Mouse (Mus musculus) midbrain, embryonic 15.5 days (tissue): ENCODE measurements around the gene Kdr. TPM values are rescaled to one million over a fixed set of nuclear protein-coding genes. Genes with fewer than 3 reads are reported as not detected.

Experiments used
- ATAC-seq: fragments of 200-750 bp; cut with Nextera tagmentation; replicated peaks from 2 replicates; pipeline ENCODE4 v1.8.0; 2017; ENCODE audit warnings: moderate TSS enrichment
- H3K27ac ChIP-seq: fragments of 300-500 bp; sonication (generic); 2 replicates; pipeline ENCODE4 v1.5.1; 2015; ENCODE audit warnings: mild to moderate bottlenecking, inconsistent platforms
- H3K27me3 ChIP-seq: fragments of 300-500 bp; sonication (generic); replicated peaks from 2 replicates; pipeline ENCODE4 v1.6.1; 2015; ENCODE audit warnings: inconsistent platforms
- H3K36me3 ChIP-seq: fragments of 300-500 bp; sonication (generic); replicated peaks from 2 replicates; pipeline ENCODE4 v1.6.1; 2015; ENCODE audit warnings: inconsistent platforms
- H3K4me1 ChIP-seq: fragments of 300-500 bp; sonication (generic); 2 replicates; pipeline ENCODE4 v1.6.1; 2015; ENCODE audit warnings: inconsistent platforms
- H3K4me2 ChIP-seq: fragments of 300-500 bp; sonication (generic); 2 replicates; pipeline ENCODE4 v1.6.1; 2015; ENCODE audit warnings: inconsistent platforms, mild to moderate bottlenecking, moderate library complexity
- H3K4me3 ChIP-seq: fragments of 300-500 bp; sonication (generic); 2 replicates; pipeline ENCODE4 v1.5.1; 2015; ENCODE audit warnings: mild to moderate bottlenecking, inconsistent platforms
- H3K9ac ChIP-seq: fragments of 300-500 bp; sonication (generic); 2 replicates; pipeline ENCODE4 v1.6.1; 2015; ENCODE audit warnings: mild to moderate bottlenecking, inconsistent platforms
- H3K9me3 ChIP-seq: fragments of 300-500 bp; sonication (generic); 2 replicates; pipeline ENCODE4 v1.6.1; 2016; ENCODE audit warnings: inconsistent platforms
- WGBS: fragments of 180-500 bp; shearing (Covaris S2); methylation state at CpG from one replicate; pipeline ENCODE4 v1.1.7; 2015; ENCODE audit warnings: mixed read lengths; 5-methylcytosine and 5-hydroxymethylcytosine counted together
- polyA plus RNA-seq: library from polyadenylated mRNA; unstranded; fragments of >200 nt; fragmentation: Nextera tagmentation; extraction: Ambion mirVana; gene quantifications from 2 replicates; pipeline ENCODE4 v1.2.1, GENCODE M21; 2015

Kdr gene
- polyA plus RNA-seq: 25.0 and 25.4 TPM in 2 replicates

DNA sequence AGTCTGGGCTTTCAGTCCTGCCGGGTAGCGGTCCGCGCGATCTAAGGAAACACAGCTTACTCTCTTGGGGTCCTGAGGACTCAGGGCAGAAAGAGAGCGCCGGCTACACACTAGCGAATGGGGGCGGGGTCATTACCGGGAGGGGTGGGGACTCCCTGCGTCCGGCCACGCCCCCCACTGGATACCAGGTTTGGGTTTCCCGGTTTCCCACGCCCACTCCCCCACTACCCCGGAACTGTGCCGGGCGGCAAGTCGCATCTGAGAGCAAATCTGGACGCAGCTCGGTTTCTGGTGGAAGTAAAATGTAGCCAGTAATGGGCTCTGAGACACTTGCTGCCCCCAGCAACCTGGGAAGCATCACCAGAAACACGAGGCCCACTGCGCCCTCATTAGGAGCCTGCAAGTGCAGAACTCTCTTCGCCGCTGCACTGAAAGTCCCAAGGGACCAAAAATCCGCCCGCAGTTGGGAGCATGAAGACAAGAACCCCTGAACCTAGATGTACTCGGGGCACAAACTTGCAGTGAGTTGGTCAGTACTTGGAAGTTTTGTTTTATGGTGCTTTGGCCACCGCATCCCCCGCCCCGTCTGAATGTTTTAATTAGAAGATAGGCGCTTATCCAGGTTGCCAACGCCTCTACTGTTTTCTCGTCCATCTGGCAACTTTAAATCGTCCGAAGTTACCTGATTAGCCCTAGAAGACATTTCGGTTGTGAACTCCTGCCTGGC is at the start of gene Kdr:
Gene Kdr (minus strand): TSS at position 85 of the 727 bp plus-strand sequence.
- peak within 1 kb of the TSS; percentile 72 for H3K4me3 ChIP-seq
- H3K27ac ChIP-seq: peak within 1 kb of the TSS; percentile 38; the same call in 1 of the 2 replicates
- H3K9ac ChIP-seq: peak within 1 kb of the TSS; percentile 60
- peak; percentile 87 for ATAC-seq
- H3K4me2 ChIP-seq: peak within 1 kb of the TSS; percentile 100
- WGBS: under 1% methylated on average over 37 of the region's 37 CpGs
- H3K4me1 ChIP-seq: peaks cover 24% of the 10 kb centered on the region
- peaks cover 39% of the 10 kb centered on the region for H3K27me3 ChIP-seq
- no peaks in the 10 kb centered on the region for H3K9me3 ChIP-seq
- H3K36me3 ChIP-seq: no peaks in the 10 kb centered on the region

DNA sequence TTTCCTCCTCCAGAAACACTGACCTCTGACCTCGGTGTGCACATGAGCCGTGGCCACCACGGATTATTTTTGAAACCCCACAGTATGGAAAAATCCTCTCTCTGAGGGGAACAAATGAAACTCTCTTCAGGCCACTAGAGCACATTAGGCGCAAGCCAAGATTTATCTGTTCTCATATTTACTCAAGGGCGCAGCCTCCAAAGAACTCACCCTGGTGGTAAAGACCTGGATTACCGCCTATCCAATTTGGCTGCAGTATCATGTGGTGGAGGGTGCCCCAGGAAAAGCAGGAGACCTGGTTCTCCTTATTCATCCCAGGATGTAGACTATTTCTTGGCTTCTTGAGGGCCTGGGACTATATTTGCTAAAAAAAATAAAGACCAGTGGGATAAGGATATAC is 48.5 kb upstream of the Kdr start:
- H3K36me3 ChIP-seq: no peaks in the 10 kb centered on the region
- no peak overlapping the region for H3K9ac ChIP-seq
- no peaks in the 10 kb centered on the region for H3K27me3 ChIP-seq
- no peaks in the 10 kb centered on the region for H3K4me1 ChIP-seq
- ATAC-seq: no peak
- no peak overlapping the region for H3K27ac ChIP-seq
- H3K4me2 ChIP-seq: no peak overlapping the region
- H3K4me3 ChIP-seq: no peak overlapping the region
- 66% methylated on average over 6 of the region's 6 CpGs for WGBS
- H3K9me3 ChIP-seq: no peaks in the 10 kb centered on the region

DNA sequence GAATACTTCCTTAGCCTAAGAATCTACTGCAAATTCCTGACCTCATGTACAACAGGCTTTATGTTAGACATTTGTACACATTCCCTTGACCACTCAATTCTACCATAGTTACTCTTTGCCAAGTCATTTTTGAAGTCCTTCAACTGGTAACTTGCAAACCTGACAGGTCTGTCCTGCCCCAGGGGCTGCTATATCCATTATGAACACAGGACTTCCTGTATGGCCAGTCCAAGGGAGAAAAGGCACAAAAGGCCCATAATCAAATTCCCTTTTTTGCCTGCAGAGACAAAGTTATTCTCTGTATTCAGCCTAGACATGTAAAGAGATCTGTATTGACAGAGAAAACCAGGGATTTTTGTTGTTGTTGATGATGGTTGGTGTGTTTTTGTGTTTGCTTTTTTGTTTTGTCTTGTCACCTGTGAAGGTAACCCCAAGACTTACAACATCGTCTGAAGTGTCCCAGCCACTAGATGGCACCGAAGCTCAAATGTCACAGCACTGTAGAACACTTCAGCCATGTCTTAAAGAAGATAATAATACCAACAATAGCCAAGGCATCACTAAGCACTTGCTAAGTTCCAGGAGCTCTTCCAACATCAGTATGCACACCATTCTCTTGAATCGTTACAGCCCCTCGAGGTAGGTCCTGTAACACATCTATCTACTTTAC is 47.9 kb upstream of the Kdr start:
- no peak overlapping the region for H3K9ac ChIP-seq
- H3K27ac ChIP-seq: no peak overlapping the region
- no peaks in the 10 kb centered on the region for H3K4me1 ChIP-seq
- H3K27me3 ChIP-seq: no peaks in the 10 kb centered on the region
- H3K9me3 ChIP-seq: no peaks in the 10 kb centered on the region
- H3K36me3 ChIP-seq: no peaks in the 10 kb centered on the region
- H3K4me2 ChIP-seq: no peak overlapping the region
- WGBS: 63% methylated on average over 4 of the region's 4 CpGs
- no peak overlapping the region for H3K4me3 ChIP-seq
- ATAC-seq: no peak

DNA sequence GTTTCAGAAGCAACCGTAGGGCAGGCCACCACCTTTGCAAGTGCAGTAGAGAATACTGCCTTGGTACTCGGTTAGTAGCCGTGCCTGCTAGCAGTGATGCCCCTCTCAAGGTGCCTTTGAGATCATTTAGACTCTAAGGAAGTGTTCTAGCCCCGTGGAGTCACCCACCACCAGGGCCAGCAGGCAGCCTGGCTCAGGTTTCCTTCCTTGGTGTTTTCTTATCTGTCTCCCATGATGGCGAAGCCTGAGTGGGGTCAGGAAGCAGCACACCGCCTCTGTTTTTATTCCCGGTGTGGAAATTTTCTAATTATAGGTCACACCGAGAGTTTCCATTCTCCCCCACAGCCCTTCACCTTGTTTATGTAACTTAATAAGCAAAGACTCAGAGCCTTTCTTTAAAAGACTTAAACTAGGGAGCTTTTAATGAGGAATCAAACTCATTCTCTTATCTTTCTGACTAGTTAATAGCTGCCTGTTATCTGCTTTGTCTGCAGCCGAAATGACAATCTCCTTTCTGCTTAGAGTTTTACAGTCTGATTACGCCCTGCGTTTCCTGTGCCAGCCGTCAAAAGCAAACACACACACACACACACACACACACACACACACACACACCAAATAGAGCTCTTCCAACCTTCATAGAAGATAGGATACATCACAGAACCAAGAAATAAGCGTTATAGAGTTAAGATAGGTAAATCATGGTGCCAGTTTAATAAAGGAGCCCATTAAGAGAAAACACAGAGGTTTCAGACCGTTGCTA is 44.9 kb upstream of the Kdr start:
- H3K4me1 ChIP-seq: no peaks in the 10 kb centered on the region
- WGBS: 76% methylated on average over 14 of the region's 14 CpGs
- no peak overlapping the region for H3K4me3 ChIP-seq
- H3K27me3 ChIP-seq: no peaks in the 10 kb centered on the region
- ATAC-seq: no peak
- no peak overlapping the region for H3K9ac ChIP-seq
- H3K9me3 ChIP-seq: no peaks in the 10 kb centered on the region
- no peaks in the 10 kb centered on the region for H3K36me3 ChIP-seq
- H3K4me2 ChIP-seq: no peak overlapping the region
- no peak overlapping the region for H3K27ac ChIP-seq

DNA sequence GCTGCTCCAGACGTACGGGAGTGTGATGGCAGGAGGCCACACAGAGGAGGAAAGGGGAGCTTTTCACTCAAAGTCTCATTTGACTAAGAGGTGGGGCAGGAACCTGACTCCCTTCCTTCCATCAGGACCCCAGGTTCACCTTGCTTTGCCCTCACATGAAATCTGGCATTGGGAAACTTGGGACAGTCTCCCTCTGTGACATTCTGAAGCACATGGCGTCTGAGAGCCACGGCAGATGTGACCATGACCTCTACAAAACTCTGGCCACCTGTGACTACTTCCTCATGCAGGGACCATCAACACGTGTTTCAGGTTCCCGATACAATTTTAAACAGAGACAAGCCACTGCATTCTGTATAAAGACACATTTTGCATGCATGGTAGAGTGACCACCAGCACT is 44.2 kb upstream of the Kdr start:
- 87% methylated on average over 6 of the region's 6 CpGs for WGBS
- H3K4me3 ChIP-seq: no peak overlapping the region
- H3K4me2 ChIP-seq: no peak overlapping the region
- H3K9me3 ChIP-seq: no peaks in the 10 kb centered on the region
- no peak overlapping the region for H3K9ac ChIP-seq
- no peak for ATAC-seq
- H3K27ac ChIP-seq: no peak overlapping the region
- H3K4me1 ChIP-seq: no peaks in the 10 kb centered on the region
- no peaks in the 10 kb centered on the region for H3K27me3 ChIP-seq
- H3K36me3 ChIP-seq: no peaks in the 10 kb centered on the region

DNA sequence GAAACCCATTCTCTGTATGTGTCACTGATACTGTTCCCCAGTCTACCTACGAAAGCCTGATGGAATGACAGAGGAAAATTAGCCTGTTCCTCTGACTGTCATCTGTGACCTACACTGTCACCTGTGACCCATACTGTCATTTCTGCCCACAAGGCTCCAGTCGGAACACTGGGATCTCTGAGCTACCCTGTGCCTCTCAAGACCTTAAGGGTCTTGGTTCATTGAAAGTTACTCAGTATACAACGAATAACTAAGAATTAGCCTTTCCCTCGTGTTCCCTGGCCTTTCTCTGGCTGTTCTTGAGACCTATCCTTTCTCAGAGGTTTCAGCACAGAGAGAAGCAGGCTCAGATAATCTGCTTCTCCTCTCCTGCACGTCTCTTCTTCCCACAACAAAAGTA is 40.1 kb upstream of the Kdr start:
- H3K9me3 ChIP-seq: no peaks in the 10 kb centered on the region
- H3K36me3 ChIP-seq: no peaks in the 10 kb centered on the region
- 76% methylated on average over 5 of the region's 5 CpGs for WGBS
- no peaks in the 10 kb centered on the region for H3K4me1 ChIP-seq
- ATAC-seq: no peak
- no peaks in the 10 kb centered on the region for H3K27me3 ChIP-seq
- H3K4me3 ChIP-seq: no peak overlapping the region
- H3K27ac ChIP-seq: no peak overlapping the region
- H3K4me2 ChIP-seq: no peak overlapping the region
- H3K9ac ChIP-seq: no peak overlapping the region

DNA sequence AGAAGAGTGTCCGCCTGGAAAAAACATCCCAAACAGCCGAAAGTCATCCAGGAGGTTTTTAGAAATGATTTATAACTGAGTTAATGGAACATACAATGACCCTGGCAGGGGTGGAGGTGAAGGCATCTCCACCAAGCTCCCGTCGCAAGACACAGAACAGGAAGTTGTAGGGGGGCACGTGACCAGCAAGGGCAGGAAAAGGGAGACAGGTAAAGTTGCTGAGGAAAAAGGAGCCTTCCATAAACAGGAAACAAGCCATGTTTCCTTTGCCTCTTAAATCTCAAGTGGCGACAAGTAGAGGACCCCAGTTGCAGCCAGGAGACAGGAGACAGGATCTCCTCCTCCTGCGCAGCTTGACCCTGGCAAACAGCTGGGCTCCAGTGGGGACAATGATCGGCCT is 37.8 kb upstream of the Kdr start:
- Histone ChIP-seq H3K27me3 (no peaks in the 10 kb centered on the region), H3K4me3 (no peak overlapping the region), H3K9ac (no peak overlapping the region), H3K4me2 (no peak overlapping the region), H3K36me3 (no peaks in the 10 kb centered on the region), H3K4me1 (no peaks in the 10 kb centered on the region), H3K9me3 (no peaks in the 10 kb centered on the region), H3K27ac (no peak overlapping the region)
- 80% methylated on average over 8 of the region's 8 CpGs for WGBS
- ATAC-seq: no peak

DNA sequence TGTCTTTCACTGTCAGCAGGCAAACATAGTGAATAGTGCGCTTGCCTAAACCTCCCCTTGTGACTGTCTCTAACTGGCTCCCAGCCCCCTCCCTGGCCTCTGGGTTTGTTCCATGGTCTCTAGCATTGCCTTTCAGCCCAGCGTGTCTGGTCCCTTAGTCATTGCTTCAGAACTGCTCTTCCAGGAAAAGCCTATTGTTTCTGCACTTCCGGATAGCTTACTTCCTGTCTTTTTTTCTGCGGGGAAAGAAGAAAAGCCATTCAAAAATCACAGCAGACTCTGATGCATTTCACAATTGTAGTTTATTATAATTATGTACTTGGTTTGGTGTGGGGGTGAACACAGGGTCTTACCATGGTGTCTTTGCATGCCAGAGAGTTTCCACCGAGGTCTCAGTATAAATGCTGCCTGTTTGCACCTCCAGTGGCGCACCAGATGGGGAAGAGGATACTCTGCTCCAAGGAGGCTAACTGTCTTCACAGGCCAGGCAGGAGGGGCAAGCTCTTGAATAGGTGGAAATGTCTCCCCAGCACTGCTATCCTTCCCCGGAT is 35.7 kb upstream of the Kdr start:
- H3K4me3 ChIP-seq: no peak overlapping the region
- 70% methylated on average over 7 of the region's 7 CpGs for WGBS
- no peak overlapping the region for H3K9ac ChIP-seq
- no peak overlapping the region for H3K4me2 ChIP-seq
- no peaks in the 10 kb centered on the region for H3K36me3 ChIP-seq
- no peak overlapping the region for H3K27ac ChIP-seq
- no peaks in the 10 kb centered on the region for H3K4me1 ChIP-seq
- H3K9me3 ChIP-seq: no peaks in the 10 kb centered on the region
- ATAC-seq: no peak
- no peaks in the 10 kb centered on the region for H3K27me3 ChIP-seq

DNA sequence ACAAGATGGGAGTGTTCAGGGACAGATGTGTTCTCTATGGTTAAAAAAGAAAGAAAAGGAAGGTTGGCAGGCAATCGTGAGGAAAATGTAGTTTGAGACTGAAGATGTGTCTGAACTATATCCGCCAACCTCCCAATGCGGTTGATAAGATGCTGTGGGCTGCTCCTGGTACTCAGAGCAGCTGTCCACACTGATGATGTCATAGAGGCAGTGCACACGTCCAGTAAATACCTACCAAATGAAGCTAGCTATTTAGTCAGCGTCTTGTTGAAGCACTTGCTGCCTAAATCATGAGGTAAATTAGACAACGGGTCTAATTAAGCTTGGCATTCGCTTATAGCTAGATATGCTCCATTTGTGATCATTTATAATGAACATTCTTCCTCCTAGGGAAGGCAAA is 28.1 kb upstream of the Kdr start:
- ATAC-seq: no peak
- Histone ChIP-seq H3K9ac (no peak overlapping the region), H3K4me3 (no peak overlapping the region), H3K9me3 (no peaks in the 10 kb centered on the region), H3K4me2 (no peak overlapping the region), H3K27ac (no peak overlapping the region), H3K27me3 (no peaks in the 10 kb centered on the region), H3K36me3 (no peaks in the 10 kb centered on the region), H3K4me1 (no peaks in the 10 kb centered on the region)
- WGBS: 81% methylated on average over 7 of the region's 7 CpGs

DNA sequence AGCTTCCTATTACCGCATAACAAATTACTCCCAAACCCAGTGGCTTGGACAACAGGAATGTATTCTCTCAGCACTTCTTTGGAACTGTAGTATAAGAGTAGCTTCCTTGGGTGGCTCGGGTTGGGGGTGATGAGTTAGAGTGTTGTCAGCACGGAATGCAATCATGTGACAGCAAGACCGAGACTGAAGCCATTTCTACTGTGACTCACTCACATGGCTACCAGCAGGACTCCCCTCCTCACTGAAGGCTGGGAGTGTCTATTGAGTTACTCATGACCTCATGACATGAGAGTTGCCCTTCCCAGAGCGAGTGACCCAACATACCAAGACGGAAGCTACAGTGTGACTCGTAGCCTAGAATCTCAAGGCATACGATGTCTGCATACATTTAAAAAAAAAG is 12.0 kb upstream of the Kdr start:
- no peaks in the 10 kb centered on the region for H3K4me1 ChIP-seq
- H3K27me3 ChIP-seq: no peaks in the 10 kb centered on the region
- H3K27ac ChIP-seq: no peak overlapping the region
- no peaks in the 10 kb centered on the region for H3K36me3 ChIP-seq
- no peaks in the 10 kb centered on the region for H3K9me3 ChIP-seq
- ATAC-seq: no peak
- no peak overlapping the region for H3K4me2 ChIP-seq
- H3K4me3 ChIP-seq: no peak overlapping the region
- 89% methylated on average over 8 of the region's 8 CpGs for WGBS
- H3K9ac ChIP-seq: no peak overlapping the region

DNA sequence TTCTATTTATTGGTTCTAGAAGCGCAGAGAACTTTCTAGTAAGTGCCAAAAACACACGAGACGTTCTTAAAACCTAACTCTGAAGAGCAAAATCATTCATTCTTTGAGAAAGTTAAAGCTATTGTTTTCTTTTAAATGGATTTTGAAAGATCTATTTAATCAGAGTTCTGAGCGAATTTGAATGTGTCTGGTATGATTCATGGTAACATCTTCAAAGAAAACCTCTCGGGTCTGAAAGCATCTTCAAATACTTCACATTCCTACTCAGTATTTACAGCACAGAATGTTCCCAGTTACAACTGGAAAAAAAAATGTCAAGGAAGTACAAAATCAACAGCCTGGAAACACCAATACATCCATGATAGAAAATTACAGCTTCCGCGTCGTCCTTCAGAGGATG is 9.3 kb upstream of the Kdr start:
- H3K4me2 ChIP-seq: no peak overlapping the region
- no peak overlapping the region for H3K27ac ChIP-seq
- H3K9me3 ChIP-seq: no peaks in the 10 kb centered on the region
- 81% methylated on average over 8 of the region's 8 CpGs for whole genome bisulfite sequencing
- no peaks in the 10 kb centered on the region for H3K4me1 ChIP-seq
- ATAC-seq: no peak
- no peaks in the 10 kb centered on the region for H3K27me3 ChIP-seq
- H3K36me3 ChIP-seq: no peaks in the 10 kb centered on the region
- H3K4me3 ChIP-seq: no peak overlapping the region
- no peak overlapping the region for H3K9ac ChIP-seq

DNA sequence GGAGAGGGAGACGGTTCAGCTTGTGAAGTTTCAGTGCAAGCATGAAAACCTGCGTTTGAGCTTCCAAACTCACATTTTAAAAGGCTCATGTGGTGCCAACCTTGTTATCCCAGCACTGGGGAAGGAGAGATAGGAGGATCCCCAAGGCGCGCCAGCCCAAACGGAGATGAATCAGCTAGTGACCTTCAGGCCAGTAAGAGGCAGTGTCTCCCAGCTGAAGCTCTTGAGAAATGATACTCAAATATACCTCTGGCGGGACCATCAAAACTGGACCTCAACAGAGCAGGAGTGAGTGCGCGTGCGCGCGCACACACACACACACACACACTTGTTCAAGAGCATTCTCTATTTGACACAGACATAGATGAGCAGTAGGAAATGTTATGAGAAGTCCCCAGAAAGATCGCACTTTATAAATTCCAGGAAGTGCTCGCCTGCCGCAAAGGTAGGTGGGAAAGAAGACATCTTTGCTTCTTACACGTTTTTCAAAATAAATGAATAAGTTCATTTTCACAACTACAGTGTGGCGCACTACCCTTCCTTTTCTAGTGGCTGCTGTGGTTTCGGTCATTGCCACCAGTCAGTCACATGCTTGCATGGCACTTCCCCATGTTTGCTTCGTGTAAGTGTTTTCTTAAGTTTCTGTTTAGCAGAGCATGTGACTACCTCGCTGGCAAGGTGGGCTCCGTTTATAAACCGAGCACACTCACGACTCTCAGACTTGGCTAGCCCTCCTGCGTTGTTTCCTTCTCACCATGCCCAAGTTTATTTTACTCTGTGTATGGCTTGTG is 2.5 kb upstream of the Kdr start:
- Histone ChIP-seq H3K4me2 (no peak overlapping the region), H3K4me3 (no peak overlapping the region), H3K27me3 (peaks cover 39% of the 10 kb centered on the region), H3K9me3 (no peaks in the 10 kb centered on the region), H3K9ac (no peak overlapping the region), H3K27ac (no peak overlapping the region), H3K4me1 (peaks cover 24% of the 10 kb centered on the region), H3K36me3 (no peaks in the 10 kb centered on the region)
- 68% methylated on average over 23 of the region's 23 CpGs for WGBS
- ATAC-seq: no peak
